Mouse (Mus musculus): Measurements from ENCODE around the gene Abcg5. TPM values are rescaled to one million over a fixed set of nuclear protein-coding genes. Genes with fewer than 3 reads are reported as not detected.

Gene Abcg5
- polyA plus RNA-seq (2015; fragmentation: Nextera tagmentation; extraction: Ambion mirVana): 59.8 and 68.3 TPM in 2 replicates

GRCm38 (mm10) chr17:84682734-84683717 lies at the start of gene Abcg5:
Gene Abcg5, minus strand, starts transcription at chr17:84683011.
- H3K9me3 ChIP-seq (ENCODE audit: control insufficient read depth): no peaks in the 10 kb centered on the region
- no peaks in the 10 kb centered on the region for H3K27me3 ChIP-seq (replicated peaks; ENCODE audit: control insufficient read depth, insufficient read depth, low read length)
- no peak within 1 kb of the TSS for H3K9ac ChIP-seq (ENCODE audit: low read depth, low read length)
- peak; percentile 45 for TF ChIP-seq CTCF (IDR thresholded peaks at IDR 0.05; ENCODE audit: low read depth)
- WGBS: 52% methylated on average over 18 of the region's 18 CpGs
- H3K4me3 ChIP-seq (ENCODE audit: low read depth, low read length): peak within 1 kb of the TSS; percentile 22; the same call in 1 of the 2 replicates
- H3K4me2 ChIP-seq (replicated peaks; ENCODE audit: low read depth): peak within 1 kb of the TSS; percentile 57
- ATAC-seq: peak; percentile 71
- H3K4me1 ChIP-seq (replicated peaks; ENCODE audit: control insufficient read depth, insufficient read depth, low read length): 0 out of 2 replicates have a peak, but pooled peaks cover 4% of the 10 kb centered on the region
- H3K27ac ChIP-seq (ENCODE audit: low read depth, low read length): peak within 1 kb of the TSS; percentile 60
- H3K36me3 ChIP-seq (ENCODE audit: control insufficient read depth, insufficient read depth): no peaks in the 10 kb centered on the region

GRCm38 (mm10) chr17:84732612-84733011 lies 49.8 kb upstream of the Abcg5 start:
- no peaks in the 10 kb centered on the region for H3K27me3 ChIP-seq (replicated peaks; ENCODE audit: control insufficient read depth, insufficient read depth, low read length)
- TF ChIP-seq CTCF (IDR thresholded peaks at IDR 0.05; ENCODE audit: low read depth): no peak
- no peak overlapping the region for H3K4me3 ChIP-seq (ENCODE audit: low read depth, low read length)
- H3K9ac ChIP-seq (ENCODE audit: low read depth, low read length): no peak overlapping the region
- peaks cover 19% of the 10 kb centered on the region for H3K36me3 ChIP-seq (ENCODE audit: control insufficient read depth, insufficient read depth)
- no peak overlapping the region for H3K4me2 ChIP-seq (replicated peaks; ENCODE audit: low read depth)
- no peak overlapping the region for H3K27ac ChIP-seq (ENCODE audit: low read depth, low read length)
- no peaks in the 10 kb centered on the region for H3K4me1 ChIP-seq (replicated peaks; ENCODE audit: control insufficient read depth, insufficient read depth, low read length)
- WGBS: 82% methylated on average over 8 of the region's 8 CpGs
- ATAC-seq: no peak
- H3K9me3 ChIP-seq (ENCODE audit: control insufficient read depth): no peaks in the 10 kb centered on the region

GRCm38 (mm10) chr17:84731361-84731760 lies 48.5 kb upstream of the Abcg5 start:
- no peak overlapping the region for H3K4me2 ChIP-seq (replicated peaks; ENCODE audit: low read depth)
- no peak for TF ChIP-seq CTCF (IDR thresholded peaks at IDR 0.05; ENCODE audit: low read depth)
- no peak overlapping the region for H3K4me3 ChIP-seq (ENCODE audit: low read depth, low read length)
- H3K4me1 ChIP-seq (replicated peaks; ENCODE audit: control insufficient read depth, insufficient read depth, low read length): no peaks in the 10 kb centered on the region
- WGBS: 89% methylated on average over 12 of the region's 12 CpGs
- no peaks in the 10 kb centered on the region for H3K9me3 ChIP-seq (ENCODE audit: control insufficient read depth)
- H3K27me3 ChIP-seq (replicated peaks; ENCODE audit: control insufficient read depth, insufficient read depth, low read length): no peaks in the 10 kb centered on the region
- H3K27ac ChIP-seq (ENCODE audit: low read depth, low read length): no peak overlapping the region
- no peak for ATAC-seq
- no peak overlapping the region for H3K9ac ChIP-seq (ENCODE audit: low read depth, low read length)
- H3K36me3 ChIP-seq (ENCODE audit: control insufficient read depth, insufficient read depth): peaks cover 27% of the 10 kb centered on the region

- no peak for TF ChIP-seq CTCF (IDR thresholded peaks at IDR 0.05; ENCODE audit: low read depth)
- Histone ChIP-seq H3K9ac (ENCODE audit: low read depth, low read length) (no peak overlapping the region), H3K27me3 (replicated peaks; ENCODE audit: control insufficient read depth, insufficient read depth, low read length) (no peaks in the 10 kb centered on the region), H3K4me1 (replicated peaks; ENCODE audit: control insufficient read depth, insufficient read depth, low read length) (no peaks in the 10 kb centered on the region), H3K27ac (ENCODE audit: low read depth, low read length) (no peak overlapping the region), H3K4me3 (ENCODE audit: low read depth, low read length) (no peak overlapping the region), H3K4me2 (replicated peaks; ENCODE audit: low read depth) (no peak overlapping the region), H3K36me3 (ENCODE audit: control insufficient read depth, insufficient read depth) (peaks cover 48% of the 10 kb centered on the region), H3K9me3 (ENCODE audit: control insufficient read depth) (no peaks in the 10 kb centered on the region)
- no peak for ATAC-seq
- WGBS: 96% methylated on average over 5 of the region's 5 CpGs
Observed at GRCm38 (mm10) chr17:84729140-84729539, 46.3 kb upstream of the Abcg5 start.

DNA sequence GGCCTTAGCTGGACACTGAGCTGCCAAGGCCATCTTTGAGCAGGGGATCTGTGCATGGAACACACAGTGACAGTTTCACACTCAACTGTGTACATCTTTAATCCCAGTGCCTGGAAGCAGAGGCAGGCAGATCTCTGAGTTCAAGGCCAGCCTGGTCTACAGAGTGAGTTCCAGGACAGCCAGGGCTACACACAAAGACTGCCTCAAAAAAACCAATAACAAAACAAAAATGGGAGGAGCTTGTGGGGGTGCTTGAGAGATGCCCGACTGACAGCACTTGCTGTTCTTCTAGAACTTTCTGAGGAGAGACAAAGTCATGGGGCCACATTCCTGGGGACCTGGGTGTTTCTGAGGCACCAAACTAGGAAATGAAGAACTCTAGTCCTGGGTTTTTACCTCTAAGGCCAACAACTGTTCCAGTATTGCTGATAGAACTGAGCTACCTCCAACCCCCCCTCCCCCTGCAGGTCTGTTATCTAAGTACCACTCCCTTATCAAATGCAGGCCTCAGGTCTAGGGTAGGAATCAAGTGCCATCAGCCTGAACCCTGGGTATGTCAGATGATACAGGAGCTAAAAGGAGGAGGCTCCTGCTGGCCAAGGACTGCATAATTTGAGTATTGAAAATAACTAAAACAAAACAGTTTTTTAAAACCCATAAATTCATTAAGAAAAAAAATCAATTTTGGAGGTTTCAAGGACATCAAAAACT lies 45.5 kb upstream of the Abcg5 start:
- Histone ChIP-seq H3K4me1 (replicated peaks; ENCODE audit: control insufficient read depth, insufficient read depth, low read length) (no peaks in the 10 kb centered on the region), H3K27ac (ENCODE audit: low read depth, low read length) (no peak overlapping the region), H3K36me3 (ENCODE audit: control insufficient read depth, insufficient read depth) (peaks cover 53% of the 10 kb centered on the region), H3K4me2 (replicated peaks; ENCODE audit: low read depth) (no peak overlapping the region), H3K27me3 (replicated peaks; ENCODE audit: control insufficient read depth, insufficient read depth, low read length) (no peaks in the 10 kb centered on the region), H3K9me3 (ENCODE audit: control insufficient read depth) (no peaks in the 10 kb centered on the region), H3K9ac (ENCODE audit: low read depth, low read length) (no peak overlapping the region), H3K4me3 (ENCODE audit: low read depth, low read length) (no peak overlapping the region)
- 74% methylated on average over 1 of the region's 1 CpGs for WGBS
- ATAC-seq: no peak
- no peak for TF ChIP-seq CTCF (IDR thresholded peaks at IDR 0.05; ENCODE audit: low read depth)

DNA sequence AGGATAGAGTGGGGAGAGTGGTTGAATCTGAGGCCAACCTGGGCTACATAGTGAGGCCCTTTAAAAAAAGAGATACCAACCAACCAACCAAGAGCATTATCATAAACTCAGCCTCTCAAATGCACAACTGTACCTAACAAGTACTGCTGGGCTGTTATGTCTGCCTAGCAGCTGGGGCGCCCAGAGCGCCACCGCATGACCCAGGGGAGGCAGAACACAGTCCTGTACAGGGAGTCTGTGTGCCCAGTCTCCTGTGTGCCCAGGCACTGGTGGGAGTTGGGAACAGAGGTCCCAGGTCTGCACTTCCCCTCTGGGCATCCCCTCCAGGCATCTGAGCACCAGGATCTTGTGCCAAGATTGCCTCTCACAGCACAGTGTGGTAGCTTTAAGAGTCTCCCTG lies 42.4 kb upstream of the Abcg5 start:
- Histone ChIP-seq H3K4me1 (replicated peaks; ENCODE audit: control insufficient read depth, insufficient read depth, low read length) (no peaks in the 10 kb centered on the region), H3K27me3 (replicated peaks; ENCODE audit: control insufficient read depth, insufficient read depth, low read length) (no peaks in the 10 kb centered on the region), H3K27ac (ENCODE audit: low read depth, low read length) (no peak overlapping the region; the same call in 1 of the 2 replicates), H3K36me3 (ENCODE audit: control insufficient read depth, insufficient read depth) (peaks cover 59% of the 10 kb centered on the region), H3K9ac (ENCODE audit: low read depth, low read length) (no peak overlapping the region), H3K4me3 (ENCODE audit: low read depth, low read length) (no peak overlapping the region), H3K9me3 (ENCODE audit: control insufficient read depth) (no peaks in the 10 kb centered on the region), H3K4me2 (replicated peaks; ENCODE audit: low read depth) (no peak overlapping the region)
- ATAC-seq: no peak
- 100% methylated on average over 3 of the region's 3 CpGs for WGBS
- TF ChIP-seq CTCF (IDR thresholded peaks at IDR 0.05; ENCODE audit: low read depth): no peak

All from intestine, postnatal 0 days (tissue).